Mouse (Mus musculus) thymus, postnatal 36 days (tissue): ENCODE data around the gene Sfta2.
A peak's percentile ranks its signal among the peaks of the same experiment; 100 is the strongest.

Experiments used
- DNase-seq, 2 experiments: peaks; one replicate each; pipeline ENCODE4 v3.0.0; 2022; ENCODE audit warnings: mixed read lengths in 2 of 2

Sfta2 gene

GRCm38 (mm10) chr17:35601249-35601648, at the start of gene Sfta2:
Gene Sfta2 (plus strand): TSS chr17:35601549.
- DNase-seq: no peak

GRCm38 (mm10) chr17:35551881-35552414, 49.4 kb upstream of the Sfta2 start, which contains the start of gene Cdsn:
Gene Cdsn (plus strand): TSS chr17:35552128.
- DNase-seq: no peak

GRCm38 (mm10) chr17:35554321-35554720, 47.0 kb upstream of the Sfta2 start:
- no peak for DNase-seq

GRCm38 (mm10) chr17:35554761-35555397, 46.5 kb upstream of the Sfta2 start:
- DNase-seq: no peak

GRCm38 (mm10) chr17:35556186-35556765, 45.1 kb upstream of the Sfta2 start:
- no peak for DNase-seq

GRCm38 (mm10) chr17:35556812-35557211, 44.5 kb upstream of the Sfta2 start:
- peak; percentile 60 for DNase-seq

- DNase-seq: no peak
Measured at GRCm38 (mm10) chr17:35557351-35557750, 44.0 kb upstream of the Sfta2 start.

- DNase-seq: no peak
Measured at GRCm38 (mm10) chr17:35558216-35558615, 43.1 kb upstream of the Sfta2 start.

- no peak for DNase-seq
Measured at GRCm38 (mm10) chr17:35567150-35567549, 34.2 kb upstream of the Sfta2 start, which contains the start of gene 2300002M23Rik. Gene 2300002M23Rik (plus strand): TSS chr17:35567450.

GRCm38 (mm10) chr17:35567767-35568166, 33.6 kb upstream of the Sfta2 start:
- no peak for DNase-seq

- peak; percentile 19 to 30 for DNase-seq
Measured at GRCm38 (mm10) chr17:35569091-35569944, 32.0 kb upstream of the Sfta2 start.

- DNase-seq: no peak
Measured at GRCm38 (mm10) chr17:35570836-35571235, 30.5 kb upstream of the Sfta2 start.

GRCm38 (mm10) chr17:35571477-35571876, 29.9 kb upstream of the Sfta2 start:
- no peak for DNase-seq

GRCm38 (mm10) chr17:35578211-35578610, 23.1 kb upstream of the Sfta2 start:
- peak; percentile 69 to 77 for DNase-seq

GRCm38 (mm10) chr17:35582900-35583299, 18.4 kb upstream of the Sfta2 start:
- DNase-seq: no peak

- peak; percentile 70 to 74 for DNase-seq
Measured at GRCm38 (mm10) chr17:35584330-35584937, 16.9 kb upstream of the Sfta2 start.

GRCm38 (mm10) chr17:35587291-35587690, 14.1 kb upstream of the Sfta2 start:
- DNase-seq: no peak

GRCm38 (mm10) chr17:35588387-35588786, 13.0 kb upstream of the Sfta2 start:
- no peak for DNase-seq

- DNase-seq: peak; percentile 51 to 64
Measured at GRCm38 (mm10) chr17:35590410-35591218, 10.7 kb upstream of the Sfta2 start.

- no peak for DNase-seq
Measured at GRCm38 (mm10) chr17:35591219-35591578, 10.2 kb upstream of the Sfta2 start.

GRCm38 (mm10) chr17:35591731-35592130, 9.6 kb upstream of the Sfta2 start:
- DNase-seq: no peak

GRCm38 (mm10) chr17:35592131-35592530, 9.2 kb upstream of the Sfta2 start:
- no peak for DNase-seq
